ENCODE assay signal across 8 mouse cellular contexts in the genomic region with DNA sequence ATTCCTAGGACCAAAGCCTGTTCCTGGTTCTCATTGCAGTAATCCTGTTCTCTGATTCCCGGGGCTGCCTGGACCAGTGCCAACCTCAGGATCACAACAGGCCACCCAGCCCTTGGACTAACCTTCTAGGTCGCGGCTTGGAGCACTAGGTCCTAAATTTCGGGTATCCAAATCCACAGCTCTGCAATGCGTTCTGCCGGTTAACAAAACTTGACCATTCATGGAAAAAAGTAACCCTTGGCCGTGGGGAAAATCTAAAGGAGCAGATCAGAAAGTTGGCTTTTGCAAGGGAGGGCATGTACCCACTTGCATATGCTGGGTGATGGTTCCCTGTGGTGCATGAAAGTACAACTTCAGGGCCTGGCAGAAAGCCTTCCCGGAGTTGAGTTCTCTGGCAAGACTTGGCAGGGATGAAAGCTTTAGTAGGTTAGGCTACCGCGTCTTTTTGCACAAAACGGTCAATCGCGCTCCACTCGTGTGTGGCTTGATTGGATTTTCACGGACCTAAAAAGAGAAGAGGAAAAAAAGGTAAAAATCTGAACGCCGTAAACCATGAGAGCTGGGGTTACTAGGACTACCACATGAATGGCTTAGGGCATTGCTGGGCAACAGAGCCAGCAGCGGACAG. TPM values are rescaled to one million over a fixed set of nuclear protein-coding genes. Genes with fewer than 3 reads are reported as not detected.
DNase-seq lines count a peak whose midpoint lies in the region; ATAC-seq and TF ChIP-seq lines count a peak whose summit lies in the region.

No protein-coding gene starts in this region.

- no peak for ATAC-seq in heart, embryonic 12.5 days (ENCODE audit: insufficient number of reproducible peaks, low FRiP score)
- ATAC-seq in liver, embryonic 16.5 days (ENCODE audit: low read depth), result no peak
- peak; percentile 56 for ATAC-seq in neural tube, embryonic 14.5 days (ENCODE audit: low read depth)

- H3K4me2 ChIP-seq in heart, embryonic 12.5 days, result peak overlapping the region; percentile 88
- H3K4me2 ChIP-seq in liver, embryonic 16.5 days (ENCODE audit: low read depth, low read length), result peak overlapping the region; percentile 95
- peak overlapping the region; percentile 98 for H3K4me2 ChIP-seq in neural tube, embryonic 14.5 days (ENCODE audit: low read depth, low read length)

- H3K4me1 ChIP-seq in E14TG2a.4 (replicated peaks; ENCODE audit: low read depth, low read length), result peaks cover 41% of the 10 kb centered on the region
- peaks cover 8% of the 10 kb centered on the region for H3K4me1 ChIP-seq in embryonic fibroblast, embryonic 13.5 days (ENCODE audit: control insufficient read depth, insufficient read depth, low read length)
- peaks cover 23% of the 10 kb centered on the region for H3K4me1 ChIP-seq in heart, embryonic 12.5 days (replicated peaks)
- peaks cover 15% of the 10 kb centered on the region for H3K4me1 ChIP-seq in liver, embryonic 16.5 days (ENCODE audit: control insufficient read depth, low read depth, low read length)
- peaks cover 5% of the 10 kb centered on the region; the same call in 1 of the 2 replicates for H3K4me1 ChIP-seq in neural tube, embryonic 14.5 days (ENCODE audit: control insufficient read depth, insufficient read depth, low read length)

- TF ChIP-seq POLR2A in embryonic fibroblast, embryonic 13.5 days (IDR thresholded peaks at IDR 0.05; ENCODE audit: low read depth, low read length), result no peak

- H3K27me3 ChIP-seq in E14TG2a.4 (ENCODE audit: insufficient read depth, low read length), result peaks cover 7% of the 10 kb centered on the region; the same call in 1 of the 2 replicates
- H3K27me3 ChIP-seq in heart, embryonic 12.5 days (replicated peaks), result no peaks in the 10 kb centered on the region
- H3K27me3 ChIP-seq in liver, embryonic 16.5 days (ENCODE audit: control insufficient read depth, insufficient read depth, low read depth, low read length), result no peaks in the 10 kb centered on the region
- no peaks in the 10 kb centered on the region for H3K27me3 ChIP-seq in neural tube, embryonic 14.5 days (ENCODE audit: control insufficient read depth, insufficient read depth, low read length)

- no peak for TF ChIP-seq CTCF in E14TG2a.4 (conservative IDR thresholded peaks at IDR 0.05; ENCODE audit: low read length)
- TF ChIP-seq CTCF in embryonic fibroblast, embryonic 13.5 days (IDR thresholded peaks at IDR 0.05; ENCODE audit: borderline replicate concordance, insufficient read depth, low read length), result no peak

- H3K27ac ChIP-seq in embryonic fibroblast, embryonic 13.5 days (ENCODE audit: insufficient read depth, low read length), result peak overlapping the region; percentile 76
- H3K27ac ChIP-seq in heart, embryonic 12.5 days (ENCODE audit: poor library complexity, severe bottlenecking), result peak overlapping the region; percentile 72
- H3K27ac ChIP-seq in liver, embryonic 16.5 days (ENCODE audit: low read length), result no peak overlapping the region
- peak overlapping the region; percentile 86 for H3K27ac ChIP-seq in neural tube, embryonic 14.5 days (ENCODE audit: low read depth, low read length)

- WGBS in heart, embryonic 12.5 days, result 16% methylated on average over 18 of the region's 18 CpGs
- WGBS in liver, embryonic 16.5 days (ENCODE audit: insufficient replicate concordance), result 32% methylated on average over 18 of the region's 18 CpGs
- 17% methylated on average over 18 of the region's 18 CpGs for WGBS in neural tube, embryonic 14.5 days

- peaks cover 4% of the 10 kb centered on the region; the same call in 1 of the 2 replicates for H3K36me3 ChIP-seq in E14TG2a.4 (ENCODE audit: insufficient read depth, low read length)
- peaks cover 8% of the 10 kb centered on the region for H3K36me3 ChIP-seq in heart, embryonic 12.5 days
- no peaks in the 10 kb centered on the region for H3K36me3 ChIP-seq in liver, embryonic 16.5 days (ENCODE audit: control insufficient read depth, insufficient read depth)
- no peaks in the 10 kb centered on the region for H3K36me3 ChIP-seq in neural tube, embryonic 14.5 days (ENCODE audit: control insufficient read depth, insufficient read depth, low read length)

- H3K9me3 ChIP-seq in E14TG2a.4 (ENCODE audit: low read length), result no peaks in the 10 kb centered on the region
- H3K9me3 ChIP-seq in heart, embryonic 12.5 days (replicated peaks), result no peaks in the 10 kb centered on the region
- no peaks in the 10 kb centered on the region for H3K9me3 ChIP-seq in liver, embryonic 16.5 days (replicated peaks; ENCODE audit: control insufficient read depth, low read length)
- H3K9me3 ChIP-seq in neural tube, embryonic 14.5 days (ENCODE audit: control insufficient read depth, low read length), result no peaks in the 10 kb centered on the region

- DNase-seq in adrenal gland, adult 18-20 months (ENCODE audit: low spot score in 2 of 2), result peak; percentile 66 to 67
- peak; percentile 84 for DNase-seq in kidney, postnatal 10 days
- no peak for DNase-seq in natural killer cell, adult 2 months (ENCODE audit: low spot score in 2 of 2)

- H3K9ac ChIP-seq in heart, embryonic 12.5 days, result peak overlapping the region; percentile 81
- H3K9ac ChIP-seq in liver, embryonic 16.5 days (ENCODE audit: low read depth, low read length), result peak overlapping the region; percentile 84
- peak overlapping the region; percentile 89 for H3K9ac ChIP-seq in neural tube, embryonic 14.5 days (replicated peaks; ENCODE audit: low read depth, low read length)

- peak overlapping the region; percentile 89 for H3K4me3 ChIP-seq in E14TG2a.4 (replicated peaks; ENCODE audit: low read length)
- H3K4me3 ChIP-seq in embryonic fibroblast, embryonic 13.5 days (ENCODE audit: insufficient read depth, low read length), result peak overlapping the region; percentile 53
- H3K4me3 ChIP-seq in heart, embryonic 12.5 days, result peak overlapping the region; percentile 64
- H3K4me3 ChIP-seq in liver, embryonic 16.5 days (ENCODE audit: low read depth, low read length), result peak overlapping the region; percentile 75
- H3K4me3 ChIP-seq in neural tube, embryonic 14.5 days (ENCODE audit: low read depth, low read length), result peak overlapping the region; percentile 56

RNA-seq across cellular contexts. Expression of gene Eogt, which starts 1.1 kb away (rescaled TPM):
- total RNA-seq in adrenal gland, adult 18-20 months (2021), result 10 to 100 TPM; 20.4 to 27.1 TPM
- polyA plus RNA-seq in embryonic fibroblast, embryonic 13.5 days (2011; ENCODE audit: insufficient read length, low read depth, missing spikeins), result 40.3 and 44.5 TPM in 2 replicates
- polyA plus RNA-seq in heart, embryonic 12.5 days (2016; fragmentation: Nextera tagmentation; extraction: Ambion mirVana), result 15.1 and 17.1 TPM in 2 replicates
- 1.8 and 2.1 TPM in 2 replicates for polyA plus RNA-seq in liver, embryonic 16.5 days (2015; fragmentation: Nextera tagmentation; extraction: Ambion mirVana)
- 9.9 and 11.3 TPM in 2 replicates for polyA plus RNA-seq in neural tube, embryonic 14.5 days (2014; fragmentation: Nextera tagmentation; extraction: Ambion mirVana)

RNA-seq across cellular contexts. Expression of gene Tmf1, which starts 31.1 kb away (rescaled TPM):
- total RNA-seq in adrenal gland, adult 18-20 months (2021), result 10 to 100 TPM; 45.6 to 59.7 TPM
- 55.8 and 62.6 TPM in 2 replicates for polyA plus RNA-seq in embryonic fibroblast, embryonic 13.5 days (2011; ENCODE audit: insufficient read length, low read depth, missing spikeins)
- 28.7 and 29.9 TPM in 2 replicates for polyA plus RNA-seq in heart, embryonic 12.5 days (2016; fragmentation: Nextera tagmentation; extraction: Ambion mirVana)
- 10.5 and 14.5 TPM in 2 replicates for polyA plus RNA-seq in liver, embryonic 16.5 days (2015; fragmentation: Nextera tagmentation; extraction: Ambion mirVana)
- 40.4 and 42.5 TPM in 2 replicates for polyA plus RNA-seq in neural tube, embryonic 14.5 days (2014; fragmentation: Nextera tagmentation; extraction: Ambion mirVana)

RNA-seq across cellular contexts. Expression of gene Uba3, which starts 57.6 kb away (rescaled TPM):
- 10 to 100 TPM; 58.8 to 59.4 TPM for total RNA-seq in adrenal gland, adult 18-20 months (2021)
- polyA plus RNA-seq in embryonic fibroblast, embryonic 13.5 days (2011; ENCODE audit: insufficient read length, low read depth, missing spikeins), result 136 and 147 TPM in 2 replicates
- 79.1 and 79.3 TPM in 2 replicates for polyA plus RNA-seq in heart, embryonic 12.5 days (2016; fragmentation: Nextera tagmentation; extraction: Ambion mirVana)
- polyA plus RNA-seq in liver, embryonic 16.5 days (2015; fragmentation: Nextera tagmentation; extraction: Ambion mirVana), result 19.6 and 24.5 TPM in 2 replicates
- 96.3 and 96.8 TPM in 2 replicates for polyA plus RNA-seq in neural tube, embryonic 14.5 days (2014; fragmentation: Nextera tagmentation; extraction: Ambion mirVana)

Comparison
In these comparisons a context has a peak if more than half of its experiments do, and no peak if none do; other contexts are left out.
1. DNase-seq: peak in adrenal gland, adult 18-20 months (2 of 2) and kidney, postnatal 10 days (single experiment); none in natural killer cell, adult 2 months (0 of 2).
2. Peak in every context shown above with its lines, with median percentiles within 50 percentile points of each other: H3K4me3 ChIP-seq, H3K4me2 ChIP-seq and H3K9ac ChIP-seq.